Comparison of ENCODE assay signal across 8 mouse cellular contexts in genomic region chr6:67269459-67269858, GRCm38 (mm10). TPM values are rescaled to one million over a fixed set of nuclear protein-coding genes. Genes with fewer than 3 reads are reported as not detected.
A peak's percentile ranks its signal among the peaks of the same experiment; 100 is the strongest.
DNase-seq lines count a peak whose midpoint lies in the region; ATAC-seq lines count a peak whose summit lies in the region.

No protein-coding gene starts in this region.

- no peaks in the 10 kb centered on the region for H3K27me3 ChIP-seq in kidney, embryonic 15.5 days
- H3K27me3 ChIP-seq in midbrain, embryonic 14.5 days (ENCODE audit: control insufficient read depth, insufficient read depth, low read length), result no peaks in the 10 kb centered on the region

- WGBS in kidney, embryonic 15.5 days, result 28% methylated on average over 2 of the region's 2 CpGs
- 50% methylated on average over 2 of the region's 2 CpGs for WGBS in midbrain, embryonic 14.5 days

- 0 out of 2 replicates have a peak overlapping the region, but pooled peaks have one; percentile 17 for H3K9ac ChIP-seq in kidney, embryonic 15.5 days
- no peak overlapping the region for H3K9ac ChIP-seq in midbrain, embryonic 14.5 days (replicated peaks; ENCODE audit: low read length)

- H3K4me3 ChIP-seq in kidney, embryonic 15.5 days (replicated peaks), result peak overlapping the region; percentile 99
- peak overlapping the region; percentile 99 for H3K4me3 ChIP-seq in midbrain, embryonic 14.5 days (replicated peaks; ENCODE audit: low read depth, low read length)

- ATAC-seq in kidney, embryonic 15.5 days (replicated peaks; ENCODE audit: low FRiP score), result no peak
- no peak for ATAC-seq in midbrain, embryonic 14.5 days (ENCODE audit: low FRiP score, low TSS enrichment)

- no peak for DNase-seq in kidney, adult 8-10 months
- DNase-seq in c-Kit-positive CD71-positive TER-119-positive erythroid progenitor cells, embryonic 14.5 days (ENCODE audit: low spot score), result peak; percentile 49
- DNase-seq in induced T-regulatory cell, adult 2 months (ENCODE audit: low read depth), result peak; percentile 37
- no peak for DNase-seq in midbrain, embryonic 14.5 days
- no peak for DNase-seq in layer of hippocampus, postnatal 25 days (ENCODE audit: extremely low spot score in 1 of 2, low spot score in 1 of 2)
- no peak for DNase-seq in gastrocnemius, postnatal 10 days
- DNase-seq in urinary bladder, postnatal 4 days (ENCODE audit: low spot score in 2 of 2), result no peak

- H3K27ac ChIP-seq in kidney, embryonic 15.5 days, result no peak overlapping the region
- no peak overlapping the region for H3K27ac ChIP-seq in midbrain, embryonic 14.5 days (replicated peaks; ENCODE audit: low read depth, low read length)

- H3K9me3 ChIP-seq in kidney, embryonic 15.5 days (replicated peaks), result no peaks in the 10 kb centered on the region
- no peaks in the 10 kb centered on the region for H3K9me3 ChIP-seq in midbrain, embryonic 14.5 days (ENCODE audit: control insufficient read depth, low read length)

- H3K4me2 ChIP-seq in kidney, embryonic 15.5 days, result peak overlapping the region; percentile 62
- peak overlapping the region; percentile 59 for H3K4me2 ChIP-seq in midbrain, embryonic 14.5 days (ENCODE audit: low read length)

- peaks cover 25% of the 10 kb centered on the region for H3K36me3 ChIP-seq in kidney, embryonic 15.5 days
- H3K36me3 ChIP-seq in midbrain, embryonic 14.5 days (ENCODE audit: control insufficient read depth, insufficient read depth, low read length), result peaks cover 25% of the 10 kb centered on the region

- H3K4me1 ChIP-seq in kidney, embryonic 15.5 days, result peaks cover 5% of the 10 kb centered on the region
- H3K4me1 ChIP-seq in midbrain, embryonic 14.5 days (ENCODE audit: control insufficient read depth, insufficient read depth, low read length), result peaks cover 11% of the 10 kb centered on the region

RNA-seq across cellular contexts. Expression of gene Serbp1, which starts 31.5 kb away (rescaled TPM):
- 435 and 444 TPM in 2 replicates for polyA plus RNA-seq in kidney, embryonic 15.5 days (2015; fragmentation: Nextera tagmentation; extraction: Ambion mirVana)
- 325 and 337 TPM in 2 replicates for polyA plus RNA-seq in midbrain, embryonic 14.5 days (2014; fragmentation: Nextera tagmentation; extraction: Ambion mirVana)
- total RNA-seq in layer of hippocampus, postnatal 25 days (2021), result 100 to 1,000 TPM; 224 to 238 TPM
- total RNA-seq in gastrocnemius, postnatal 10 days (2021), result 100 to 1,000 TPM; 416 to 434 TPM

Comparison
In these comparisons a context has a peak if more than half of its experiments do, and no peak if none do; other contexts are left out.
1. DNase-seq: peak in c-Kit-positive CD71-positive TER-119-positive erythroid progenitor cells, embryonic 14.5 days (single experiment) and induced T-regulatory cell, adult 2 months (single experiment); none in kidney, adult 8-10 months (0 of 2), midbrain, embryonic 14.5 days (single experiment), layer of hippocampus, postnatal 25 days (0 of 2), gastrocnemius, postnatal 10 days (single experiment) and urinary bladder, postnatal 4 days (0 of 2).